10 mouse cellular contexts compared by ENCODE assay signal in the genomic region with DNA sequence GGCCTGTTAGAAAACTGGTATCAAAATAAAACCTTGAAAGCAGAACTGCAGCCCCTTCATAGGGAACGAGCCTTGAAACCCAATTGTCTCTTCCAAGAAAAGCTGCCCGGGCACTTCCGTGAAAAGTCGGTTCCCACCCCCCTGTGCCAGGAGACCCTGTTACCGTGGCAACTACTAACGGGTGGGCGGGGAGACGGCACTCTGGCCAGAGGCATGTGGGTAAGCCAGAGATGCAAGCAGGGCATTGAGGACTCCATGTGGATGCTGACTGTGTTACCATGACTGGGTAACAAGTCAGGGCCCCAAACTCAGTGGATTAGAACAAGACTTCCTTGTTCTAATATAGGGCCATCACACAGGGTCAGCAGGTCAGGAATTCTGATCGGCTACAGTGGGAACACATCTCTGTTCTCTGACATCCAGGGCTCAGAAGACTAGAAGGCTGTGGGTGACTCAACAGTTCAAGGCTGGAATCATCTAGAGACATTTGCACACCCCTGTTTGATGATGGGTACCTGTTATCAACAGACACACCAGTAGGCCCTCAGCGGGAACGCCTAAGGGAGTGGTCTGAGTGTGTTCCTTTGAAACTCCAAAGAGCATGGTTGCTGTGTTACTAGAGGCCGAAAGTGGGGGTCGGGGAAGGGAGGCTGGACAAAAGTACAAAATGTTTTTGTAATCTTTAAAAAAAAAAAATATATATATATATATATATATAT.
A peak's percentile ranks its signal among the peaks of the same experiment; 100 is the strongest.
DNase-seq lines count a peak whose midpoint lies in the region; ATAC-seq and TF ChIP-seq lines count a peak whose summit lies in the region.
"Had no signal": no experiment of that assay in that cellular context is flagged by ENCODE, and none has a peak within 500 bp of the region (broad histone marks: within the 10 kb centered on the region; RNA-seq: fewer than 3 reads in every experiment).

No protein-coding gene starts in this region.

- DNase-seq in kidney, postnatal 4 days: peak; percentile 33 to 52
- DNase-seq in kidney, postnatal 14 days: no peak
- peak; percentile 61 for DNase-seq in embryonic facial prominence, embryonic 11.5 days (ENCODE audit: low spot score)
- peak; percentile 83 for DNase-seq in hindbrain, postnatal 0 days (ENCODE audit: low spot score)
- peak; percentile 35 for DNase-seq in neural tube, embryonic 10.5 days (ENCODE audit: extremely low spot score, low spot score)
- DNase-seq in thymus, postnatal 25 days: no peak
- no peak for DNase-seq in heart, adult 8-10 months (ENCODE audit: low spot score)
- DNase-seq: cerebellum, postnatal 36 days; gastrocnemius, postnatal 10 days had no signal

- H3K9ac ChIP-seq in embryonic facial prominence, embryonic 11.5 days (replicated peaks; ENCODE audit: low read length): no peak overlapping the region
- no peak overlapping the region for H3K9ac ChIP-seq in hindbrain, postnatal 0 days (replicated peaks; ENCODE audit: low read length)

- WGBS in embryonic facial prominence, embryonic 11.5 days: 38% methylated on average over 13 of the region's 13 CpGs
- 34% methylated on average over 13 of the region's 13 CpGs for WGBS in hindbrain, postnatal 0 days

- no peaks in the 10 kb centered on the region for H3K27me3 ChIP-seq in embryonic facial prominence, embryonic 11.5 days (ENCODE audit: control insufficient read depth, insufficient read depth, low read length)
- no peaks in the 10 kb centered on the region for H3K27me3 ChIP-seq in hindbrain, postnatal 0 days (ENCODE audit: insufficient read depth, low read length)

- TF ChIP-seq CTCF in hindbrain, postnatal 0 days (IDR thresholded peaks at IDR 0.05; ENCODE audit: low read depth): no peak; the same call in 1 of the 2 replicates

- H3K36me3 ChIP-seq in embryonic facial prominence, embryonic 11.5 days (replicated peaks; ENCODE audit: control insufficient read depth, insufficient read depth, low read depth, low read length): no peaks in the 10 kb centered on the region
- H3K36me3 ChIP-seq in hindbrain, postnatal 0 days (ENCODE audit: insufficient read depth, low read length): no peaks in the 10 kb centered on the region

- no peak; the same call in 1 of the 2 replicates for ATAC-seq in embryonic facial prominence, embryonic 11.5 days (replicated peaks; ENCODE audit: insufficient number of reproducible peaks, low FRiP score, low TSS enrichment, low read depth)
- peak; percentile 95 for ATAC-seq in hindbrain, postnatal 0 days
- no peak for ATAC-seq in frontal cortex, adult (ENCODE audit: low TSS enrichment)

- H3K27ac ChIP-seq in embryonic facial prominence, embryonic 11.5 days (replicated peaks; ENCODE audit: low read depth, low read length): no peak overlapping the region
- H3K27ac ChIP-seq in hindbrain, postnatal 0 days: no peak overlapping the region

- no peaks in the 10 kb centered on the region for H3K9me3 ChIP-seq in embryonic facial prominence, embryonic 11.5 days (replicated peaks; ENCODE audit: control insufficient read depth, low read length)
- H3K9me3 ChIP-seq in hindbrain, postnatal 0 days (ENCODE audit: low read length): no peaks in the 10 kb centered on the region

- no peak overlapping the region for H3K4me3 ChIP-seq in embryonic facial prominence, embryonic 11.5 days (ENCODE audit: low read depth, low read length)
- H3K4me3 ChIP-seq in hindbrain, postnatal 0 days (ENCODE audit: low read length): no peak overlapping the region

- no peaks in the 10 kb centered on the region for H3K4me1 ChIP-seq in embryonic facial prominence, embryonic 11.5 days (ENCODE audit: control insufficient read depth, insufficient read depth, low read length)
- H3K4me1 ChIP-seq in hindbrain, postnatal 0 days (ENCODE audit: insufficient read depth, low read length): 0 out of 2 replicates have a peak, but pooled peaks cover 4% of the 10 kb centered on the region

- H3K4me2 ChIP-seq in embryonic facial prominence, embryonic 11.5 days (ENCODE audit: low read depth, low read length): no peak overlapping the region
- H3K4me2 ChIP-seq in hindbrain, postnatal 0 days (ENCODE audit: low read depth, low read length): no peak overlapping the region

Comparison
In these comparisons a context has a peak if more than half of its experiments do, and no peak if none do; other contexts are left out.
1. DNase-seq: peak in kidney, postnatal 4 days (2 of 2), embryonic facial prominence, embryonic 11.5 days (single experiment), hindbrain, postnatal 0 days (single experiment) and neural tube, embryonic 10.5 days (single experiment); none in kidney, postnatal 14 days (single experiment), thymus, postnatal 25 days (single experiment) and heart, adult 8-10 months (single experiment).